Mouse (Mus musculus): ENCODE data around the gene Nuak1. TPM values are rescaled to one million over a fixed set of nuclear protein-coding genes. Genes with fewer than 3 reads are reported as not detected.

Gene Nuak1
- total and polyA plus RNA-seq, 3 experiments, result 1.2 to 3.4 (median 1.6) TPM

DNA sequence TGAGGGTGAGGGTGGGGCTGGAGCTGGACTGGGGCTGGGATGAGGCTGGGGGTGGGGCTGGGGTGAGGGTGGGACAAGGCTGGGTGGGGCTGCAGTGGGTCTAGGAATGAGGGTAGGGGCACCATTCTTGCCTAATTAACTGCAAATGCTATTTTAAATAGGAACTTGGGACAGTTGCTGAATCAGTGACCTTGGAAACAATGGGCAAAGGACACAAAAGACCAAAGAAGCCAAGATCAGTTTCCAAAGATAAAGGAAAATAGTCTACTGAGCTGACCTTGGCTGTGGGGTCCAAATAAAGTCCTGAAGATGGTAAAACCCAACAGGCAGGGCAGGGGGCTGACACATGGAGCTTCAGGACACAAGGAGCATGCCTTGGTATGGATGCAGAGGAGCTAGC lies 22.0 kb downstream of the Nuak1 start:
- DNase-seq (ENCODE audit: extremely low read depth), result no peak
- in situ Hi-C loops (cut with MboI; ENCODE audit: low pct_ligation_motif_present, low pct_unique_long_range_greater_than_20kb, low sequenced_read_pairs), result no loop called here
- Histone ChIP-seq H3K9ac (ENCODE audit: insufficient read depth, low read depth) (no peak overlapping the region), H3K4me1 (ENCODE audit: control insufficient read depth in 1 of 2, insufficient read depth in 2 of 2) (peaks cover 0 to 7% of the 10 kb centered on the region in 2 experiments; a peak in 1 of 4 replicates), H3K79me2 (replicated peaks; ENCODE audit: control insufficient read depth, extremely low read depth, insufficient read depth, poor library complexity, severe bottlenecking) (no peaks in the 10 kb centered on the region), H3K27ac (ENCODE audit: insufficient read depth, low read depth) (no peak overlapping the region), H3K4me3 (replicated peaks in 1 of 3; ENCODE audit: low read depth in 2 of 3, low read length in 2 of 3, poor library complexity in 1 of 3) (no peak overlapping the region), H3K4me2 (ENCODE audit: insufficient read depth, low read depth, poor library complexity, severe bottlenecking) (no peak overlapping the region), H3K36me3 (replicated peaks in 1 of 2; ENCODE audit: control insufficient read depth in 1 of 2, insufficient read depth in 1 of 2, low read length in 1 of 2) (peaks cover 0 to 52% of the 10 kb centered on the region in 2 experiments), H3K27me3 (replicated peaks) (no peaks in the 10 kb centered on the region), H3K9me3 (replicated peaks; ENCODE audit: low read length) (peaks cover 8% of the 10 kb centered on the region)
- no peak for TF ChIP-seq POLR2A (IDR thresholded peaks at IDR 0.05; ENCODE audit: low read depth, low read length)
- no peak for TF ChIP-seq RAD21 (IDR thresholded peaks at IDR 0.05; ENCODE audit: low read depth, low read length)
- no peak for TF ChIP-seq USF1 (IDR thresholded peaks at IDR 0.05; ENCODE audit: low read depth, low read length)
- TF ChIP-seq E2F4 (IDR thresholded peaks at IDR 0.05; ENCODE audit: insufficient replicate concordance, low read depth, low read length), result no peak
- no peak for TF ChIP-seq TCF12 (IDR thresholded peaks at IDR 0.05; ENCODE audit: low read depth, low read length)
- no peak for TF ChIP-seq MEF2A (IDR thresholded peaks at IDR 0.05; ENCODE audit: borderline replicate concordance, low read depth, low read length)
- no peak for TF ChIP-seq USF2 (conservative IDR thresholded peaks at IDR 0.05; ENCODE audit: low read depth, low read length)
- dilution Hi-C loops (cut with MboI; ENCODE audit: extremely low pct_ligation_motif_present, extremely low pct_unique_long_range_greater_than_20kb, low sequenced_read_pairs), result no loop called here

DNA sequence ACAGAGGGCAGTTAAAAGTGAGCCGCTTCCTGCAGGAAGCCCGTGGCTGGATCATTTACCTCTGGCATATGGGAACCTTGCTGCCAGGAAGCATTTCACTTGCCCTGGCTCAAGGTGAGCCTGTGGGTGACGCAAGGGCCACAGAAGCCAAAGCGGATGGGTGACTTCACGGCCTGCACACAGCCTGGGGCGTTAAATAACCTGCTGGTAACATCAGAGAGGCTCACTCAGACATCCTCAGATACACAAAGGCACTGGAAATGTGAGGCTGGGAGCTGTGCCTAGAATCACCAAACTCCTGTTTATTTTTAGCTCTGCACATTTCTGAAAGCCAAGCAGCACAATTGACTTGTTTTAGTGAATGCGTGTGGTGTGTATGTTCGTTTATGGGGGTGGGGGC lies 23.6 kb downstream of the Nuak1 start:
- Histone ChIP-seq H3K27ac (ENCODE audit: insufficient read depth, low read depth) (no peak overlapping the region), H3K9me3 (replicated peaks; ENCODE audit: low read length) (peaks cover 7% of the 10 kb centered on the region), H3K4me3 (replicated peaks in 1 of 3; ENCODE audit: low read depth in 2 of 3, low read length in 2 of 3, poor library complexity in 1 of 3) (no peak overlapping the region), H3K36me3 (replicated peaks in 1 of 2; ENCODE audit: control insufficient read depth in 1 of 2, insufficient read depth in 1 of 2, low read length in 1 of 2) (peaks cover 0 to 50% of the 10 kb centered on the region in 2 experiments), H3K27me3 (replicated peaks) (no peaks in the 10 kb centered on the region), H3K4me1 (ENCODE audit: control insufficient read depth in 1 of 2, insufficient read depth in 2 of 2) (peaks cover 0 to 19% of the 10 kb centered on the region in 2 experiments; a peak in 3 of 4 replicates), H3K9ac (ENCODE audit: insufficient read depth, low read depth) (no peak overlapping the region), H3K79me2 (replicated peaks; ENCODE audit: control insufficient read depth, extremely low read depth, insufficient read depth, poor library complexity, severe bottlenecking) (no peaks in the 10 kb centered on the region), H3K4me2 (ENCODE audit: insufficient read depth, low read depth, poor library complexity, severe bottlenecking) (no peak overlapping the region)
- no peak for TF ChIP-seq CTCF (conservative IDR thresholded peaks at IDR 0.05 in 1 of 2, IDR thresholded peaks at IDR 0.05 in 1 of 2; ENCODE audit: low read depth in 2 of 2, low read length in 2 of 2)
- TF ChIP-seq ETS1 (conservative IDR thresholded peaks at IDR 0.05; ENCODE audit: low read depth, low read length), result no peak
- no peak for TF ChIP-seq MAFK (IDR thresholded peaks at IDR 0.05; ENCODE audit: insufficient replicate concordance, low read length)
- TF ChIP-seq RCOR1 (conservative IDR thresholded peaks at IDR 0.05; ENCODE audit: low read depth, low read length), result no peak
- TF ChIP-seq ELF1 (IDR thresholded peaks at IDR 0.05; ENCODE audit: low read depth, low read length), result no peak
- no peak for TF ChIP-seq JUN (IDR thresholded peaks at IDR 0.05; ENCODE audit: insufficient read depth, low read depth, low read length)
- TF ChIP-seq MAZ (IDR thresholded peaks at IDR 0.05; ENCODE audit: low read depth, low read length), result no peak
- no peak for TF ChIP-seq ZMIZ1 (IDR thresholded peaks at IDR 0.05; ENCODE audit: low read depth, low read length)
- TF ChIP-seq IRF4 (IDR thresholded peaks at IDR 0.05; ENCODE audit: low read depth, low read length), result no peak
- no peak for TF ChIP-seq KAT2A (IDR thresholded peaks at IDR 0.05; ENCODE audit: insufficient replicate concordance, low read length)
- TF ChIP-seq CHD1 (IDR thresholded peaks at IDR 0.05; ENCODE audit: low read depth, low read length), result no peak
- in situ Hi-C loops (cut with MboI; ENCODE audit: low pct_ligation_motif_present, low pct_unique_long_range_greater_than_20kb, low sequenced_read_pairs), result no loop called here
- no peak for DNase-seq (ENCODE audit: extremely low read depth)
- dilution Hi-C loops (cut with MboI; ENCODE audit: extremely low pct_ligation_motif_present, extremely low pct_unique_long_range_greater_than_20kb, low sequenced_read_pairs), result no loop called here

All from CH12.LX (cell line).